Mouse (Mus musculus) adrenal gland, adult 8-10 months (tissue): ENCODE measurements around the gene Dok5. TPM values are rescaled to one million over a fixed set of nuclear protein-coding genes. Genes with fewer than 3 reads are reported as not detected.

Experiments
- DNase-seq: peaks from one replicate; pipeline ENCODE4 v3.0.0; 2022
- total RNA-seq, 4 experiments: library from RNA; stranded (reverse); gene quantifications; 2 replicates each; pipeline ENCODE4 v1.2.4; 2022

Dok5 gene
- total RNA-seq, 4 experiments from 2014 or later, result 0.25 to 0.84 (median 0.62) TPM

- no peak for DNase-seq
Observed at GRCm38 (mm10) chr2:170862799-170863198, 131.2 kb downstream of the Dok5 start.

GRCm38 (mm10) chr2:170863201-170863600 is 131.6 kb downstream of the Dok5 start:
- no peak for DNase-seq

- DNase-seq, result no peak
Observed at GRCm38 (mm10) chr2:170864043-170864442, 132.4 kb downstream of the Dok5 start.

- DNase-seq, result no peak
Observed at GRCm38 (mm10) chr2:170864820-170865219, 133.2 kb downstream of the Dok5 start.

GRCm38 (mm10) chr2:170870566-170870965 is 139.0 kb downstream of the Dok5 start:
- DNase-seq, result peak; percentile 19

- no peak for DNase-seq
Observed at GRCm38 (mm10) chr2:170871469-170871868, 139.9 kb downstream of the Dok5 start.

GRCm38 (mm10) chr2:170873382-170873781 is 141.8 kb downstream of the Dok5 start:
- DNase-seq, result peak; percentile 18

- peak; percentile 39 for DNase-seq
Observed at GRCm38 (mm10) chr2:170877515-170877914, 145.9 kb downstream of the Dok5 start.

- no peak for DNase-seq
Observed at GRCm38 (mm10) chr2:170877936-170878335, 146.3 kb downstream of the Dok5 start.

GRCm38 (mm10) chr2:170884209-170884801 is 152.7 kb downstream of the Dok5 start:
- no peak for DNase-seq

GRCm38 (mm10) chr2:170887984-170888383 is 156.4 kb downstream of the Dok5 start:
- no peak for DNase-seq

- DNase-seq, result no peak
Observed at GRCm38 (mm10) chr2:170895096-170895495, 163.5 kb downstream of the Dok5 start.

GRCm38 (mm10) chr2:170902204-170903028 is 170.8 kb downstream of the Dok5 start:
- DNase-seq, result no peak

GRCm38 (mm10) chr2:170903029-170903306 is 171.4 kb downstream of the Dok5 start:
- DNase-seq, result no peak

- DNase-seq, result no peak
Observed at GRCm38 (mm10) chr2:170903367-170903766, 171.8 kb downstream of the Dok5 start.

- DNase-seq, result no peak
Observed at GRCm38 (mm10) chr2:170912589-170913223, 181.1 kb downstream of the Dok5 start.

- DNase-seq, result no peak
Observed at GRCm38 (mm10) chr2:170913863-170914262, 182.3 kb downstream of the Dok5 start.

GRCm38 (mm10) chr2:170915646-170916045 is 184.0 kb downstream of the Dok5 start:
- DNase-seq, result no peak

GRCm38 (mm10) chr2:170922260-170922659 is 190.7 kb downstream of the Dok5 start:
- DNase-seq, result no peak

- no peak for DNase-seq
Observed at GRCm38 (mm10) chr2:170924131-170924530, 192.5 kb downstream of the Dok5 start.

GRCm38 (mm10) chr2:170926237-170926636 is 194.6 kb downstream of the Dok5 start:
- DNase-seq, result no peak
